Mouse (Mus musculus) CH12.LX (cell line): ENCODE results near the gene Nek1. TPM values are rescaled to one million over a fixed set of nuclear protein-coding genes. Genes with fewer than 3 reads are reported as not detected.

Experiments
- DNase-seq: peaks from one replicate; pipeline ENCODE4 v3.0.0-alpha.2; 2013; ENCODE audit errors: extremely low read depth
- H3K27ac ChIP-seq: 2 replicates; pipeline ENCODE4 v1.5.1; 2012; ENCODE audit warnings: low read depth, mild to moderate bottlenecking, control low read depth, moderate library complexity; ENCODE audit not compliant: insufficient read depth
- H3K27me3 ChIP-seq: replicated peaks from 2 replicates; pipeline ENCODE3; 2012; ENCODE audit warnings: inconsistent platforms
- H3K36me3 ChIP-seq, 2 experiments: replicated peaks in 1 of 2; 2 replicates each; pipeline versions ENCODE3 to v1.6.1; 2012; ENCODE audit warnings: inconsistent platforms in 1 of 2, low read length in 1 of 2, mild to moderate bottlenecking in 1 of 2, mixed read lengths in 1 of 2, moderate library complexity in 1 of 2; ENCODE audit not compliant: control insufficient read depth in 1 of 2, insufficient read depth in 1 of 2
- H3K4me1 ChIP-seq, 2 experiments: 2 replicates each; pipeline ENCODE4 v1.6.1; 2012; ENCODE audit warnings: inconsistent platforms in 1 of 2, moderate library complexity in 1 of 2; ENCODE audit not compliant: insufficient read depth in 2 of 2, control insufficient read depth in 1 of 2
- H3K4me2 ChIP-seq: 2 replicates; pipeline ENCODE4 v1.6.1; 2012; ENCODE audit warnings: low read depth, mild to moderate bottlenecking, control low read depth; ENCODE audit not compliant: poor library complexity, insufficient read depth, severe bottlenecking
- H3K4me3 ChIP-seq, 3 experiments: fragments of 150-350 bp in 1 of 3; sonication (generic) in 1 of 3; replicated peaks in 1 of 3; 2 replicates each; pipeline versions ENCODE3 to v1.5.1; 2011 to 2012; ENCODE audit warnings: low read depth in 2 of 3, low read length in 2 of 3, mild to moderate bottlenecking in 2 of 3, moderate library complexity in 2 of 3, control low read depth in 1 of 3, improper control_type of control experiment in 1 of 3, inconsistent platforms in 1 of 3, mixed read lengths in 1 of 3; ENCODE audit not compliant: poor library complexity in 1 of 3
- H3K79me2 ChIP-seq: replicated peaks from 2 replicates; pipeline ENCODE4 v1.6.1; 2012; ENCODE audit warnings: mild to moderate bottlenecking, moderate library complexity; ENCODE audit not compliant: control insufficient read depth, poor library complexity, insufficient read depth, severe bottlenecking; ENCODE audit errors: extremely low read depth
- H3K9ac ChIP-seq: 2 replicates; pipeline ENCODE4 v1.6.1; 2012; ENCODE audit warnings: low read depth, mild to moderate bottlenecking, control low read depth, moderate library complexity; ENCODE audit not compliant: insufficient read depth
- H3K9me3 ChIP-seq: replicated peaks from 2 replicates; pipeline ENCODE3; 2012; ENCODE audit warnings: low read length, inconsistent platforms, mixed read lengths
- BHLHE40 ChIP-seq: IDR thresholded peaks from 2 replicates; pipeline ENCODE4 v1.6.1; 2011; ENCODE audit warnings: mild to moderate bottlenecking, low read depth, low read length, improper control_type of control experiment
- CTCF ChIP-seq, 2 experiments: IDR thresholded peaks in 1 of 2; conservative IDR thresholded peaks in 1 of 2; 2 replicates each; pipeline ENCODE4 v1.5.1; 2011 to 2012; ENCODE audit warnings: low read depth in 2 of 2, low read length in 2 of 2, improper control_type of control experiment in 1 of 2, inconsistent platforms in 1 of 2, mild to moderate bottlenecking in 1 of 2, moderate library complexity in 1 of 2
- EP300 ChIP-seq: IDR thresholded peaks from 2 replicates; pipeline ENCODE4 v1.6.1; 2011; ENCODE audit warnings: low read length, improper control_type of control experiment
- GABPA ChIP-seq: IDR thresholded peaks from 2 replicates; pipeline ENCODE4 v1.6.1; 2012; ENCODE audit warnings: low read depth, low read length, improper control_type of control experiment, inconsistent platforms; ENCODE audit not compliant: insufficient replicate concordance
- HCFC1 ChIP-seq: IDR thresholded peaks from 2 replicates; pipeline ENCODE4 v1.6.1; 2012; ENCODE audit warnings: low read depth, mild to moderate bottlenecking, inconsistent platforms, low read length, improper control_type of control experiment
- IRF4 ChIP-seq: IDR thresholded peaks from 2 replicates; pipeline ENCODE4 v1.6.1; 2014; ENCODE audit warnings: low read depth, mild to moderate bottlenecking, inconsistent platforms, low read length, improper control_type of control experiment
- JUN ChIP-seq: IDR thresholded peaks from 2 replicates; pipeline ENCODE4 v1.6.1; 2011; ENCODE audit warnings: low read depth, mild to moderate bottlenecking, low read length, improper control_type of control experiment, moderate library complexity; ENCODE audit not compliant: insufficient read depth
- JUND ChIP-seq: conservative IDR thresholded peaks from 2 replicates; pipeline ENCODE4 v1.6.1; 2011; ENCODE audit warnings: low read depth, low read length, improper control_type of control experiment
- MAFK ChIP-seq: IDR thresholded peaks from 2 replicates; pipeline ENCODE4 v1.6.1; 2011; ENCODE audit warnings: low read length, improper control_type of control experiment; ENCODE audit not compliant: insufficient replicate concordance
- MAX ChIP-seq: IDR thresholded peaks from 2 replicates; pipeline ENCODE4 v1.6.1; 2011; ENCODE audit warnings: low read length, improper control_type of control experiment
- MEF2A ChIP-seq: IDR thresholded peaks from 2 replicates; pipeline ENCODE4 v1.6.1; 2014; ENCODE audit warnings: low read depth, mild to moderate bottlenecking, inconsistent platforms, low read length, improper control_type of control experiment, borderline replicate concordance
- MYC ChIP-seq: IDR thresholded peaks from 2 replicates; pipeline ENCODE4 v1.6.1; 2011; ENCODE audit warnings: low read depth, mild to moderate bottlenecking, improper control_type of control experiment, low read length
- NELFE ChIP-seq: IDR thresholded peaks from 2 replicates; pipeline ENCODE4 v1.6.1; 2011; ENCODE audit warnings: low read depth, low read length, improper control_type of control experiment
- POLR2AphosphoS2 ChIP-seq: IDR thresholded peaks from 2 replicates; pipeline ENCODE4 v1.6.1; 2011; ENCODE audit warnings: low read depth, low read length, improper control_type of control experiment
- RAD21 ChIP-seq: IDR thresholded peaks from 2 replicates; pipeline ENCODE4 v1.6.1; 2011; ENCODE audit warnings: low read depth, mild to moderate bottlenecking, low read length, improper control_type of control experiment, moderate library complexity
- SIN3A ChIP-seq: IDR thresholded peaks from 2 replicates; pipeline ENCODE4 v1.6.1; 2012; ENCODE audit warnings: low read length, improper control_type of control experiment, inconsistent platforms
- TCF12 ChIP-seq: IDR thresholded peaks from 2 replicates; pipeline ENCODE4 v1.6.1; 2014; ENCODE audit warnings: low read depth, mild to moderate bottlenecking, inconsistent platforms, low read length, improper control_type of control experiment
- UBTF ChIP-seq: IDR thresholded peaks from 2 replicates; pipeline ENCODE4 v1.6.1; 2012; ENCODE audit warnings: low read depth, mild to moderate bottlenecking, inconsistent platforms, low read length, improper control_type of control experiment, moderate library complexity
- USF1 ChIP-seq: IDR thresholded peaks from 2 replicates; pipeline ENCODE4 v1.6.1; 2014; ENCODE audit warnings: low read depth, mild to moderate bottlenecking, inconsistent platforms, low read length, improper control_type of control experiment
- ZC3H11A ChIP-seq: IDR thresholded peaks from 2 replicates; pipeline ENCODE4 v1.6.1; 2012; ENCODE audit warnings: low read depth, mild to moderate bottlenecking, inconsistent platforms, low read length, improper control_type of control experiment
- ZMIZ1 ChIP-seq: IDR thresholded peaks from 2 replicates; pipeline ENCODE4 v1.6.1; 2012; ENCODE audit warnings: low read depth, mild to moderate bottlenecking, inconsistent platforms, low read length, improper control_type of control experiment
- dilution Hi-C: fragments of 300-500 bp; cut with MboI; formaldehyde crosslinking; loops from 2 replicates; pipeline ENCODE4 v1.14.3; 2020; ENCODE audit warnings: low sequenced_read_pairs; ENCODE audit not compliant: extremely low pct_unique_long_range_greater_than_20kb, extremely low pct_ligation_motif_present
- in situ Hi-C: fragments of 300-500 bp; cut with MboI; formaldehyde crosslinking; loops from 3 replicates; pipeline ENCODE4 v1.14.3; 2019; ENCODE audit warnings: low sequenced_read_pairs, low pct_ligation_motif_present, low pct_unique_long_range_greater_than_20kb, mixed read lengths
- polyA plus RNA-seq: library from polyadenylated mRNA; unstranded; fragments of >175 nt; gene quantifications from 2 replicates; pipeline ENCODE4 v1.2.1, GENCODE M21; 2012; ENCODE audit warnings: low read depth; ENCODE audit not compliant: insufficient read length
- total RNA-seq, 2 experiments: library from RNA; depleted of rRNA; stranded (reverse); fragments of 300-350 nt in 1 of 2; fragments of >200 nt in 1 of 2; gene quantifications; 2 replicates each; pipeline ENCODE4 v1.2.3; 2012 to 2014

Gene Nek1
- total and polyA plus RNA-seq, 3 experiments = 7.7 to 9.2 (median 9.1) TPM

DNA sequence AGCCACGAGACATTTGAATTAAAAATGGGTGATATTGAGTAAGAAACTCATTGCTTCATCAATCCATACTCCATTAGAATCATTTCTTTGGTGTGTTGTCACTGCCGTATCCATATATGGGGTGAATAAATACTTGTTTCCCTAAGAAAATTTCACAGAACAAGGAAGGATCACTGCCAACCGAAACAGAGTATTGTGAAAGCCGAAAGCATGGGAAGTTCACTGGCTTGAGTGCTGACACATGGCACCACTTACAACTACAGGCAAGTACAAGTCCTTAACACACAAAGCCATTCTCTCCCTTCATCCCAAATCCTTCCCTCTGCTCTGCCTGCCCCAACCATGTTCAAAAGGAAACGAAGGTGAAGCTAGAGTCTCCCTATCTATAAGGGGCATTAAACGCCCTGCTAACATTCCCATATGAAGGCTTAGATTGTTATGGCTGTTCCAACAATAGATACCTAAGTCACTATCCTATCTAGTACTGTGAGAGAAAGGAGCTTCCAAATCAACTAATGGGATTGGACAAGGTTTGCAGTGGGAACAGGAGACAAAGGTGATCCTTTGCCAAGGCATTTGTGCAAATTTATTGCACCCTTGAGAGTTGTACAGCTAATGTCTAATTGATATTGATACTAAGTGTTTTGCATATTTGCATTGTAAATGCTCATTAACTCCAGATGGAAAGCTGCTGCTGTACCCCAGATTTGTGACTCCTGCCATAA is 168.6 kb downstream of the Nek1 start:
- in situ Hi-C loops = no loop called here
- H3K9me3 ChIP-seq = no peaks in the 10 kb centered on the region
- H3K36me3 ChIP-seq = no peaks in the 10 kb centered on the region
- H3K9ac ChIP-seq = no peak overlapping the region
- H3K4me3 ChIP-seq = no peak overlapping the region
- dilution Hi-C loops = no loop called here
- no peak overlapping the region for H3K27ac ChIP-seq
- H3K4me2 ChIP-seq = no peak overlapping the region
- no peaks in the 10 kb centered on the region for H3K4me1 ChIP-seq
- H3K27me3 ChIP-seq = no peaks in the 10 kb centered on the region
- no peaks in the 10 kb centered on the region for H3K79me2 ChIP-seq
- no peak for TF ChIP-seq BHLHE40
- no peak for TF ChIP-seq MYC
- TF ChIP-seq ZMIZ1 = no peak
- TF ChIP-seq SIN3A = no peak
- no peak for TF ChIP-seq USF1
- no peak for TF ChIP-seq TCF12
- TF ChIP-seq IRF4 = no peak
- TF ChIP-seq GABPA = no peak
- TF ChIP-seq MAX = no peak
- no peak for TF ChIP-seq MEF2A
- TF ChIP-seq JUND = no peak
- no peak for TF ChIP-seq UBTF
- no peak for TF ChIP-seq RAD21
- TF ChIP-seq POLR2AphosphoS2 = no peak
- TF ChIP-seq, all 38 proteins: peak for 0
- no peak for DNase-seq

- no peak for TF ChIP-seq JUND
- TF ChIP-seq EP300 = no peak
- no peak for TF ChIP-seq JUN
- TF ChIP-seq IRF4 = no peak
- TF ChIP-seq SIN3A = no peak
- no peak for TF ChIP-seq ZC3H11A
- TF ChIP-seq MAX = no peak
- TF ChIP-seq MAFK = no peak
- no peak for TF ChIP-seq MYC
- no peak for TF ChIP-seq NELFE
- no peak for TF ChIP-seq CTCF (conservative IDR thresholded peaks at IDR 0.05 in 1 of 2, IDR thresholded peaks at IDR 0.05 in 1 of 2; ENCODE audit: low read depth in 2 of 2, low read length in 2 of 2)
- TF ChIP-seq HCFC1 = no peak
- no peak for TF ChIP-seq MEF2A
- TF ChIP-seq, all 38 proteins: peak for 0
- Histone ChIP-seq H3K27me3 (no peaks in the 10 kb centered on the region), H3K4me2 (no peak overlapping the region), H3K27ac (no peak overlapping the region), H3K36me3 (no peaks in the 10 kb centered on the region), H3K79me2 (no peaks in the 10 kb centered on the region), H3K4me1 (no peaks in the 10 kb centered on the region), H3K9me3 (no peaks in the 10 kb centered on the region), H3K4me3 (no peak overlapping the region), H3K9ac (no peak overlapping the region)
- dilution Hi-C loops = no loop called here
- no peak for DNase-seq
- in situ Hi-C loops = no loop called here
These were observed 169.2 kb downstream of the Nek1 start for GRCm38 (mm10) chr8:61162186-61162566.
